Mouse (Mus musculus): ENCODE measurements at regions not wholly inside any gene's neighbourhood (a gene's known extent, or its start where the extent isn't known, plus 50 kb on each side); places are given as distances from the start of the nearest gene placed in this dataset.

DNA sequence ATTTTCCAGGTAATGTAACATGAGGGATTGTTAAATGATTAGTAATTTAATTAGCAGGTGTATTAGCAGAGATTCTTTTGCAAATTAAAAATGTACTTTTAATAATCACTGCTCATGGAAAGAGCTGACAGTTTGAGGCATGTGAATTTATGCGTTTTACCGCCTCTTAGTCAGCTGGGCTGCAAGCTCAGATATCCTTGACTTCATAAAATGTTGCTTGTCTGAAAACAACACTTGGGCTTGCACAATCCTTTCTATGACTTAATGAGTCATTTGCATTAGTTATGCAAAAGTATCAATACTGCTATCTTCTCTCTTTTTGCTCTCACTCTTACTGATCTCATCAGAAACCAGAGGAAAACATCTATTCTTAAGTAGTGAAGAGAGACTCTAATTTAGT, 571.3 kb upstream of the Pdzrn3 start:
- Histone ChIP-seq H3K27ac (ENCODE audit: low read length) (no peak overlapping the region), H3K9me3 (ENCODE audit: control insufficient read depth, low read depth, low read length) (no peaks in the 10 kb centered on the region), H3K36me3 (ENCODE audit: control insufficient read depth, insufficient read depth, low read length) (no peaks in the 10 kb centered on the region), H3K27me3 (ENCODE audit: control insufficient read depth, insufficient read depth, low read length) (no peaks in the 10 kb centered on the region), H3K9ac (replicated peaks; ENCODE audit: low read depth, low read length) (no peak overlapping the region), H3K4me3 (ENCODE audit: low read depth, low read length) (no peak overlapping the region), H3K4me1 (ENCODE audit: control insufficient read depth, insufficient read depth, low read length) (no peaks in the 10 kb centered on the region), H3K4me2 (replicated peaks; ENCODE audit: low read depth, low read length) (no peak overlapping the region)
- 84% methylated on average over 2 of the region's 2 CpGs for WGBS
- ATAC-seq (ENCODE audit: insufficient number of reproducible peaks, insufficient read depth, low FRiP score, low read depth), result no peak

DNA sequence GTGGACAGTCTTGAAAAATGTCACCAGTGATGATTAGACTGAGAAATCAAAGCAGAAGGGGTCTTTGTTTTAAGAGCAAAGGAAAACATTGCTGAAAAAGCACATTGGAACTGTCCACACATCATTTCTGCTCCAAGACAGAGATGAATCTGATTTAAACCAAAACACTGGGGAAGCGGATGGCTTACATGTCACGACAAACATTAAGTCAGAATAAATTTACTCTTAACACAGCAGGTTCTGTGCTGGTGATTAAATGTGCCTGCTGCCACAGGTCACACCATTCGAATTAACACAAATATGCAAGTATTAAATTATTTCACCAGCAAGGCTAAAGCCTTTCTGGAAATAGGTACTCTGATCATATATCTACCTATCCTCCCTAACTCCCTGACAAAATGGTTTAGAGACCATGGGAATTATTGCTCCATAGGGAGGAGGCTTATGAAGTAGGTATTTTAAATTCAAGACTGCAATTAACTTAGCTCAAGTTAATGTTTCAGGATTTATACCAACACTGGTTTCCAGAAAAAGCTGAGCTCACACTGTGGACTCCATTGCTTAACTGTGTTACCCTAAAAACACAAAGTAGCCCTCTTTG, 562.7 kb upstream of the Pdzrn3 start:
- no peaks in the 10 kb centered on the region for H3K9me3 ChIP-seq (ENCODE audit: control insufficient read depth, low read depth, low read length)
- H3K9ac ChIP-seq (replicated peaks; ENCODE audit: low read depth, low read length), result no peak overlapping the region
- H3K27me3 ChIP-seq (ENCODE audit: control insufficient read depth, insufficient read depth, low read length), result no peaks in the 10 kb centered on the region
- no peak overlapping the region for H3K4me3 ChIP-seq (ENCODE audit: low read depth, low read length)
- WGBS, result 42% methylated on average over 3 of the region's 3 CpGs
- no peaks in the 10 kb centered on the region for H3K36me3 ChIP-seq (ENCODE audit: control insufficient read depth, insufficient read depth, low read length)
- H3K4me1 ChIP-seq (ENCODE audit: control insufficient read depth, insufficient read depth, low read length), result no peaks in the 10 kb centered on the region
- H3K4me2 ChIP-seq (replicated peaks; ENCODE audit: low read depth, low read length), result no peak overlapping the region
- H3K27ac ChIP-seq (ENCODE audit: low read length), result no peak overlapping the region
- no peak for ATAC-seq (ENCODE audit: insufficient number of reproducible peaks, insufficient read depth, low FRiP score, low read depth)

- H3K9ac ChIP-seq (replicated peaks; ENCODE audit: low read depth, low read length), result no peak overlapping the region
- no peak overlapping the region for H3K4me3 ChIP-seq (ENCODE audit: low read depth, low read length)
- H3K36me3 ChIP-seq (ENCODE audit: control insufficient read depth, insufficient read depth, low read length), result no peaks in the 10 kb centered on the region
- WGBS, result 81% methylated on average over 4 of the region's 4 CpGs
- no peaks in the 10 kb centered on the region for H3K4me1 ChIP-seq (ENCODE audit: control insufficient read depth, insufficient read depth, low read length)
- H3K4me2 ChIP-seq (replicated peaks; ENCODE audit: low read depth, low read length), result no peak overlapping the region
- H3K27ac ChIP-seq (ENCODE audit: low read length), result no peak overlapping the region
- H3K9me3 ChIP-seq (ENCODE audit: control insufficient read depth, low read depth, low read length), result no peaks in the 10 kb centered on the region
- ATAC-seq (ENCODE audit: insufficient number of reproducible peaks, insufficient read depth, low FRiP score, low read depth), result no peak
- H3K27me3 ChIP-seq (ENCODE audit: control insufficient read depth, insufficient read depth, low read length), result no peaks in the 10 kb centered on the region
Measured at GRCm38 (mm10) chr6:101938393-101938985, 560.8 kb upstream of the Pdzrn3 start.

GRCm38 (mm10) chr6:101937467-101938392, 560.0 kb upstream of the Pdzrn3 start:
- WGBS, result 81% methylated on average over 12 of the region's 12 CpGs
- H3K27me3 ChIP-seq (ENCODE audit: control insufficient read depth, insufficient read depth, low read length), result no peaks in the 10 kb centered on the region
- H3K4me2 ChIP-seq (replicated peaks; ENCODE audit: low read depth, low read length), result no peak overlapping the region
- H3K36me3 ChIP-seq (ENCODE audit: control insufficient read depth, insufficient read depth, low read length), result no peaks in the 10 kb centered on the region
- H3K27ac ChIP-seq (ENCODE audit: low read length), result no peak overlapping the region
- no peak for ATAC-seq (ENCODE audit: insufficient number of reproducible peaks, insufficient read depth, low FRiP score, low read depth)
- no peak overlapping the region for H3K9ac ChIP-seq (replicated peaks; ENCODE audit: low read depth, low read length)
- no peaks in the 10 kb centered on the region for H3K4me1 ChIP-seq (ENCODE audit: control insufficient read depth, insufficient read depth, low read length)
- H3K9me3 ChIP-seq (ENCODE audit: control insufficient read depth, low read depth, low read length), result no peaks in the 10 kb centered on the region
- no peak overlapping the region for H3K4me3 ChIP-seq (ENCODE audit: low read depth, low read length)

- no peaks in the 10 kb centered on the region for H3K4me1 ChIP-seq (ENCODE audit: control insufficient read depth, insufficient read depth, low read length)
- H3K36me3 ChIP-seq (ENCODE audit: control insufficient read depth, insufficient read depth, low read length), result no peaks in the 10 kb centered on the region
- H3K27me3 ChIP-seq (ENCODE audit: control insufficient read depth, insufficient read depth, low read length), result no peaks in the 10 kb centered on the region
- H3K9ac ChIP-seq (replicated peaks; ENCODE audit: low read depth, low read length), result no peak overlapping the region
- no peak overlapping the region for H3K4me2 ChIP-seq (replicated peaks; ENCODE audit: low read depth, low read length)
- no peak overlapping the region for H3K27ac ChIP-seq (ENCODE audit: low read length)
- no peak overlapping the region for H3K4me3 ChIP-seq (ENCODE audit: low read depth, low read length)
- 91% methylated on average over 5 of the region's 5 CpGs for WGBS
- no peak for ATAC-seq (ENCODE audit: insufficient number of reproducible peaks, insufficient read depth, low FRiP score, low read depth)
- H3K9me3 ChIP-seq (ENCODE audit: control insufficient read depth, low read depth, low read length), result no peaks in the 10 kb centered on the region
Measured at GRCm38 (mm10) chr6:101931768-101932167, 554.1 kb upstream of the Pdzrn3 start.

- Histone ChIP-seq H3K36me3 (ENCODE audit: control insufficient read depth, insufficient read depth, low read length) (no peaks in the 10 kb centered on the region), H3K4me2 (replicated peaks; ENCODE audit: low read depth, low read length) (no peak overlapping the region), H3K4me3 (ENCODE audit: low read depth, low read length) (no peak overlapping the region), H3K27ac (ENCODE audit: low read length) (no peak overlapping the region), H3K4me1 (ENCODE audit: control insufficient read depth, insufficient read depth, low read length) (no peaks in the 10 kb centered on the region), H3K27me3 (ENCODE audit: control insufficient read depth, insufficient read depth, low read length) (no peaks in the 10 kb centered on the region), H3K9me3 (ENCODE audit: control insufficient read depth, low read depth, low read length) (no peaks in the 10 kb centered on the region), H3K9ac (replicated peaks; ENCODE audit: low read depth, low read length) (no peak overlapping the region)
- WGBS, result 62% methylated on average over 4 of the region's 4 CpGs
- ATAC-seq (ENCODE audit: insufficient number of reproducible peaks, insufficient read depth, low FRiP score, low read depth), result no peak
Measured at GRCm38 (mm10) chr6:101921686-101922085, 544.0 kb upstream of the Pdzrn3 start.

- Histone ChIP-seq H3K27me3 (ENCODE audit: control insufficient read depth, insufficient read depth, low read length) (no peaks in the 10 kb centered on the region), H3K36me3 (ENCODE audit: control insufficient read depth, insufficient read depth, low read length) (no peaks in the 10 kb centered on the region), H3K4me3 (ENCODE audit: low read depth, low read length) (no peak overlapping the region), H3K27ac (ENCODE audit: low read length) (no peak overlapping the region), H3K9me3 (ENCODE audit: control insufficient read depth, low read depth, low read length) (no peaks in the 10 kb centered on the region), H3K9ac (replicated peaks; ENCODE audit: low read depth, low read length) (no peak overlapping the region), H3K4me1 (ENCODE audit: control insufficient read depth, insufficient read depth, low read length) (no peaks in the 10 kb centered on the region), H3K4me2 (replicated peaks; ENCODE audit: low read depth, low read length) (no peak overlapping the region)
- no peak for ATAC-seq (ENCODE audit: insufficient number of reproducible peaks, insufficient read depth, low FRiP score, low read depth)
Measured at GRCm38 (mm10) chr6:101921186-101921585, 543.5 kb upstream of the Pdzrn3 start.

GRCm38 (mm10) chr6:101918914-101919313, 541.2 kb upstream of the Pdzrn3 start:
- Histone ChIP-seq H3K4me2 (replicated peaks; ENCODE audit: low read depth, low read length) (no peak overlapping the region), H3K4me3 (ENCODE audit: low read depth, low read length) (no peak overlapping the region), H3K9me3 (ENCODE audit: control insufficient read depth, low read depth, low read length) (no peaks in the 10 kb centered on the region), H3K4me1 (ENCODE audit: control insufficient read depth, insufficient read depth, low read length) (no peaks in the 10 kb centered on the region), H3K36me3 (ENCODE audit: control insufficient read depth, insufficient read depth, low read length) (no peaks in the 10 kb centered on the region), H3K27me3 (ENCODE audit: control insufficient read depth, insufficient read depth, low read length) (no peaks in the 10 kb centered on the region), H3K9ac (replicated peaks; ENCODE audit: low read depth, low read length) (no peak overlapping the region), H3K27ac (ENCODE audit: low read length) (no peak overlapping the region)
- ATAC-seq (ENCODE audit: insufficient number of reproducible peaks, insufficient read depth, low FRiP score, low read depth), result no peak
